Mouse (Mus musculus) forebrain, embryonic 13.5 days (tissue): ENCODE measurements at regions not wholly inside any gene's neighbourhood (a gene's known extent, or its start where the extent isn't known, plus 50 kb on each side); places are given as distances from the start of the nearest gene placed in this dataset.
A peak's percentile ranks its signal among the peaks of the same experiment; 100 is the strongest.

Experiments
- ATAC-seq: fragments of 200-750 bp; cut with Nextera tagmentation; 2 replicates; pipeline ENCODE4 v1.8.0; 2017
- H3K27ac ChIP-seq: fragments of 300-500 bp; sonication (generic); 2 replicates; pipeline ENCODE4 v1.5.1; 2015; ENCODE audit warnings: inconsistent platforms, mild to moderate bottlenecking, moderate library complexity
- H3K27me3 ChIP-seq: fragments of 300-500 bp; sonication (generic); 2 replicates; pipeline ENCODE4 v1.6.1; 2015; ENCODE audit warnings: mild to moderate bottlenecking, inconsistent platforms
- H3K36me3 ChIP-seq: fragments of 300-500 bp; sonication (generic); 2 replicates; pipeline ENCODE4 v1.6.1; 2015; ENCODE audit warnings: mild to moderate bottlenecking, inconsistent platforms; ENCODE audit not compliant: poor library complexity, severe bottlenecking
- H3K4me1 ChIP-seq: fragments of 300-500 bp; sonication (generic); 2 replicates; pipeline ENCODE4 v1.6.1; 2015; ENCODE audit warnings: inconsistent platforms
- H3K4me2 ChIP-seq: fragments of 300-500 bp; sonication (generic); 2 replicates; pipeline ENCODE4 v1.6.1; 2015; ENCODE audit warnings: inconsistent platforms, mild to moderate bottlenecking, moderate library complexity
- H3K4me3 ChIP-seq: fragments of 300-500 bp; sonication (generic); 2 replicates; pipeline ENCODE4 v1.5.1; 2015; ENCODE audit warnings: mild to moderate bottlenecking, inconsistent platforms
- H3K9ac ChIP-seq: fragments of 300-500 bp; sonication (generic); 2 replicates; pipeline ENCODE4 v1.6.1; 2015; ENCODE audit warnings: mild to moderate bottlenecking, inconsistent platforms
- H3K9me3 ChIP-seq: fragments of 300-500 bp; sonication (generic); replicated peaks from 2 replicates; pipeline ENCODE4 v1.6.1; 2016; ENCODE audit warnings: inconsistent platforms
- whole genome bisulfite sequencing: fragments of 180-500 bp; shearing (Covaris S2); methylation state at CpG from one replicate; pipeline ENCODE4 v1.1.7; 2015; 5-methylcytosine and 5-hydroxymethylcytosine counted together

DNA sequence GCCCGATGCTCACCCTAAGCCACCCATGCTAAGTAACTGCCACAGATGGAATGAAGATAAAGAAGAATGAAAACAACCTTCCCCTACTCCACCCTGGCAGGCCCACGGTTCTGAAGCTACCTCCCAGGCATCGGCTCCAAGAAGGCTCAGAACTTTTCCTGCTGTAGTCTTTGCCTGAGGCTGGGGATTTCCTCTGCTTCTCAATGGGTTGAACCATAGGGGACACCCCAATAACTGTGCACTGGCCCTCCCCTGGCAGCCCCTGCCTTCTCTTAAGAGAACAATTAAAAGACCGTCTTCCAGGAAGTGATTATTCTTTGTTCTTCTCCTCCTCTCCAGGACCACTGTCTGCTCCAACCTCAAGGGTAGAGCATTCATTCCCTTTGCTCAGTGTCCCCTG, 191.9 kb downstream of the Maf start:
- Histone ChIP-seq H3K27me3 (no peaks in the 10 kb centered on the region), H3K4me3 (no peak overlapping the region), H3K27ac (no peak overlapping the region), H3K4me1 (no peaks in the 10 kb centered on the region), H3K9ac (no peak overlapping the region), H3K36me3 (no peaks in the 10 kb centered on the region), H3K9me3 (no peaks in the 10 kb centered on the region), H3K4me2 (no peak overlapping the region)
- no peak for ATAC-seq
- 79% methylated on average over 4 of the region's 4 CpGs for WGBS

DNA sequence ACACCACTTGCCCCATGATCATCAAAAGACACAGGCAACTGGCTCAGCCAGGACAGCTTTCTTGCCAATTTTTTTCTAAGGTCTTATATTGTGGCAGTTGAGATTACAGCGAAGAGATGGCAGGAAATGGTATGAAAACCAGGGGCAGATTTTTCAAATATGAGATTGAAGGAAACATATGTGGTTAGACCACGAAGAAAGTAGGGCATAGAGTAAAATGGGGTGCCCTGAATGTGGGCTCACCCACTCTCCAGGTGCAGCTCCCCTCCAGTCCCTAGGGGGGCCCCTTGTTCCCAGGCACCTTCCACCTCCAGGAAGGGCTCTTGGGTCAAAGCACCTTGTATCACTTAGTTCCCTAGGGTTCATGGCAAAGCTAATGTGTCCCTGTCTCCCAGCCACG, 193.1 kb downstream of the Maf start:
- no peak overlapping the region for H3K4me3 ChIP-seq
- WGBS = 79% methylated on average over 3 of the region's 3 CpGs
- no peak for ATAC-seq
- no peaks in the 10 kb centered on the region for H3K27me3 ChIP-seq
- H3K27ac ChIP-seq = no peak overlapping the region
- no peak overlapping the region for H3K9ac ChIP-seq
- H3K4me2 ChIP-seq = no peak overlapping the region
- no peaks in the 10 kb centered on the region for H3K4me1 ChIP-seq
- H3K9me3 ChIP-seq = no peaks in the 10 kb centered on the region
- no peaks in the 10 kb centered on the region for H3K36me3 ChIP-seq

DNA sequence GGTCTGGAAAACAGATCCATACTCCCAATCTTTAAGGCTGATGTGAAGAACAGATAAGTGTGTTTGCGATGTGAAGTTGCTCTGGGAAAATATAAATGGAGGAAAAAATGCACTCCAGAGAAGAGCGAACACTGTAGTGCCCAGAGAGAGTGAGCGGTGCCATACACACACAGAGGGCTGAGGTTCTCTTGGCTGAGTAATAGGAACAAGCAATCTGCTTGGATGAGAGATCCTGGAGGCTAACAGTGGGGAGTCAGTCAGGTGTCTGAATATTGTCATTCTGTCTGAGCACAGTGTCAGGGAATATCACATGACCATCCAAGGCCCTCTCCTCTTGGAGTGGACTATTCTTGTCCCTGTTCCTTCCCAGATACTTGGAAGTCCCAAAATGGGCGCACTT, 200.4 kb downstream of the Maf start:
- no peak for ATAC-seq
- H3K4me1 ChIP-seq = no peaks in the 10 kb centered on the region
- WGBS = 97% methylated on average over 4 of the region's 4 CpGs

DNA sequence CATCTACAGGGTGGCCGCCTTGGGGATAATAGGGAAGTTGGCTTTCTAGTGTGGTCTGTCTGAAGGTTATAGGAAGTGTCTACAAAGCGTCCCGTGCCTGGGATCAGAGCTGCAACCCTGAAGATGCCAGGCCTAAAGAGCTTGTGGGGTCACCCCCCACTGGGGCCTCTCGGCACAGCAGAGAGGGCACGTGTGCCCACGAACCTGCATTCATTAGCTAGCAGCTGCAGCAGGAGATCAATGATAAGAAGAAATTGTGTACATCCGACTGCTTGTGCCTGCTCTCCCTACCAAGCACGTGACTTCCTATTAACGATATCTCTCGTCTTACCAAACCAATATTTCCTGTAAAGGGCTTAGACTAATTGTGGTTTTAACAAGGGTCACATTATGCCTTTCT, 200.9 kb downstream of the Maf start:
- 69% methylated on average over 10 of the region's 10 CpGs for WGBS
- Histone ChIP-seq H3K9ac (no peak overlapping the region), H3K27ac (no peak overlapping the region), H3K4me1 (no peaks in the 10 kb centered on the region), H3K9me3 (no peaks in the 10 kb centered on the region), H3K27me3 (no peaks in the 10 kb centered on the region), H3K4me2 (no peak overlapping the region), H3K4me3 (no peak overlapping the region), H3K36me3 (no peaks in the 10 kb centered on the region)
- no peak for ATAC-seq

More for the DNA sequence above, 200.4 kb downstream of the Maf start:
- Histone ChIP-seq H3K36me3 (no peaks in the 10 kb centered on the region), H3K9me3 (no peaks in the 10 kb centered on the region), H3K4me2 (no peak overlapping the region), H3K4me3 (no peak overlapping the region), H3K9ac (no peak overlapping the region), H3K27me3 (no peaks in the 10 kb centered on the region), H3K27ac (no peak overlapping the region)

DNA sequence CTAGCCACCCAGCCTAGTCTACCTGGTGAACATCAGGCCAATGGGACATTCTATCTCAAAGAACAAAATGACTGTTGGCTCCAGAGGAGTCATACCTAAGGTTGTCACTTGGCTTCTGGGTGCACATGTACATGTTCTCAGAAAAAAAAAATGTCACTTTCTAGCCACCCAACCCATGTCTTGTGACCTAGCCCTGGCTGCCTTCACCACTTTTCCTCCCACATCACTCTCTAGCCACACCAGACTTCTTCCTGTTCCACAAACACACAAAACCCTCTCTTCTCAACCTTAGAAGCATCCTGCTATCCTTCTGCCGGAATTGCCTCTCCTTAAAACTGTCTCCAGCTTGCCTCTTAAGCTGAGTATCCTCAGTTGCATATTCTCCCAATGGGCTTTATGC, 211.6 kb downstream of the Maf start:
- Histone ChIP-seq H3K4me3 (no peak overlapping the region), H3K4me1 (no peaks in the 10 kb centered on the region)

DNA sequence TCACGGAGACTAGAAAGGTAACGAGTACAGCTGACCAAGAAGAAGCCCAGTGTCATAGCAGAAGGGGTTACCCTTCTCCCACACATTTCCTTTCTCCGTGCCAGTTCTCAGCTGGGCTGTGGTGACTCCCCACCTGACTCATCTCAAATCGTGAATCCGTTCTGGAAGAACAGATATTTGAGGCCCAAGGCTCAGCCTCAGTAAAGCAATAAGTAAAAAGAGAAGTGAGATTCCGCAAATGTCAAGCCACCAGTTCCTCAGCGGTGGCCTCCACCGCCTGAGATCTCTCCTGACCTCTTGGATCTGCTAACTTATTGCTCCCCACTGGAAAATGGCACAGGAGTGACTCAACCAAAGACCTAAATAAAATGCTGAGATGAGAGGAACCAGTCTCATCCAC, 213.2 kb downstream of the Maf start:
- no peaks in the 10 kb centered on the region for H3K9me3 ChIP-seq
- H3K36me3 ChIP-seq = no peaks in the 10 kb centered on the region
- H3K4me3 ChIP-seq = no peak overlapping the region
- no peaks in the 10 kb centered on the region for H3K4me1 ChIP-seq
- WGBS = 92% methylated on average over 8 of the region's 8 CpGs
- no peaks in the 10 kb centered on the region for H3K27me3 ChIP-seq
- ATAC-seq = no peak
- H3K9ac ChIP-seq = no peak overlapping the region
- H3K27ac ChIP-seq = no peak overlapping the region
- H3K4me2 ChIP-seq = no peak overlapping the region

More for the DNA sequence above, 211.6 kb downstream of the Maf start:
- no peak for ATAC-seq
- Histone ChIP-seq H3K27me3 (no peaks in the 10 kb centered on the region), H3K4me2 (no peak overlapping the region), H3K9me3 (no peaks in the 10 kb centered on the region), H3K9ac (no peak overlapping the region), H3K36me3 (no peaks in the 10 kb centered on the region), H3K27ac (no peak overlapping the region)
- WGBS = 100% methylated on average over 1 of the region's 1 CpGs

DNA sequence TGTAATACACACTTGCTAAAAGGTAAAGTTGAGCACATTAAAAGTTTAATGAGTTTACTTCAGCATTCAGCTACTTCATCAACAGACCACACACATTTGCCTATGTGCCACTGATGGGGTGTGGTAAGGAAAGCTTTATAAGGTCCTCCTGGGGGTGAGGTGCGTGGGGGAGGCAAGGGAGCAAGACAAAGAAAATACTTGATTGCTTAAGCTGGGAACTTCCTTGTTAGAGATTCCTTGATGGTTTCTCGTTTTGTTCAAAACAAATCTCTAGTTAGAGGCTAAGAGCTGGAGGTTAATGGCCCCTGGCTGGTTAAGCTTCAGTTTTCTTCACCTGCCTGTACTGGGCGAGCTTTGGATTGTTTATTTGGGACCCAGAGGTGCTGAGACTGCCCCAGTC, 220.7 kb downstream of the Maf start:
- WGBS = 13% methylated on average over 3 of the region's 3 CpGs
- no peak for ATAC-seq

DNA sequence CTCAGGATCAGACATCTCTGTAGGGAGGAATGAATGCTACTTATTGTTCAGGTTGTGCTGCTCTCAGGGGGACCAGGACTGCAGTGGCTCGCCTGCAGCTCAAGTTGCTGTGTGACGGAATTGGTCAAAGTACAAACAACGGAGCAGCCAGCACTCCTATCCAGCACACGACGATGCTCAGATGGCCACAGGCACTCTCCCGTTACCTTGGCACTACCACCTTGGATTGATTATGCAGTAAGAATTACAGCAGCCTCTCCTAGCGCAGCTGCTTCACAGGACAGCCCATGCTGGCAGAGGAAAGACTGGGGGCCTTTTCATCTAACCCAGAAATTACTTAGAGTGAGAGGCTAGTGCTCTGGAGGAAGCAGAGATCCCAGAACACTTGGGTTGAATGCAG, 226.5 kb downstream of the Maf start:
- WGBS = 49% methylated on average over 7 of the region's 7 CpGs
- H3K4me2 ChIP-seq = no peak overlapping the region
- ATAC-seq = no peak
- H3K27ac ChIP-seq = no peak overlapping the region
- H3K36me3 ChIP-seq = no peaks in the 10 kb centered on the region
- H3K4me1 ChIP-seq = peaks cover 3% of the 10 kb centered on the region; the same call in 1 of the 2 replicates
- H3K27me3 ChIP-seq = no peaks in the 10 kb centered on the region
- H3K9ac ChIP-seq = no peak overlapping the region
- no peaks in the 10 kb centered on the region for H3K9me3 ChIP-seq
- no peak overlapping the region for H3K4me3 ChIP-seq

More for the DNA sequence above, 220.7 kb downstream of the Maf start:
- Histone ChIP-seq H3K4me3 (no peak overlapping the region), H3K4me1 (peaks cover 3% of the 10 kb centered on the region; the same call in 1 of the 2 replicates), H3K27me3 (no peaks in the 10 kb centered on the region), H3K4me2 (no peak overlapping the region), H3K9me3 (no peaks in the 10 kb centered on the region), H3K36me3 (no peaks in the 10 kb centered on the region), H3K9ac (no peak overlapping the region), H3K27ac (no peak overlapping the region)

DNA sequence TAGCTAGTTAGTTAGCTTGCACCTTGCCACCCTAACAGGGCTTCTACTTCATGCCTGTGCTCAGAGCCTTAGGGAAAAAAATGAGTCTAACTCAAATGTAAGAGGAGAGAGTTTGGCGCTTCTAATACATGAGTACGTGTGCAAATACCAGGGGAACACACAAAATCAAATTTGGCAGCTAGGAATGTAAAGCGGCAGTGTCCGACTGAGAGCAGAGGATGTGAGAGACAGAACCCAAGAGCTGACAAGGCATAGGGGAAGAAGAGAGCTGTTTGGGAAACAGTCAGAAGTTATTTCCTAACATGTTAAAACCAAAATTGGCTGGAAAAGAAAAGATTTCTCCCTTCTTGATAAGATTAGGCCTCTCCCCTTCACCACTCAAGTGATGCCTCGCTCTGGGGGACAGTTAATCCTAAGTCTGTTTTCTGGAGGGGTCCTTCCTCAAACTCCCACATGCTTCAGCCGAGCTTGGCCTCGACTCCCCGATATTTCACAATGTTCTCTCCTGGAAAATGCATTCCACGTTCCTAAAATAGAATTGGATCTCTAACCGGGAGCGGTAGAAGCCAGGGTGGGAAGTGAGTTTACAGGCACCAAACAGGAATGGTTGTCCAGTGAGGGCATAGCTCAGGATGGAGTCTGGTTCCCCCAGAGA, 229.1 kb downstream of the Maf start:
- H3K36me3 ChIP-seq = no peaks in the 10 kb centered on the region
- no peak overlapping the region for H3K27ac ChIP-seq
- H3K9ac ChIP-seq = no peak overlapping the region
- peaks cover 3% of the 10 kb centered on the region; the same call in 1 of the 2 replicates for H3K4me1 ChIP-seq
- H3K4me3 ChIP-seq = no peak overlapping the region
- ATAC-seq = no peak
- no peak overlapping the region for H3K4me2 ChIP-seq
- H3K27me3 ChIP-seq = no peaks in the 10 kb centered on the region
- WGBS = 89% methylated on average over 11 of the region's 11 CpGs
- H3K9me3 ChIP-seq = no peaks in the 10 kb centered on the region

DNA sequence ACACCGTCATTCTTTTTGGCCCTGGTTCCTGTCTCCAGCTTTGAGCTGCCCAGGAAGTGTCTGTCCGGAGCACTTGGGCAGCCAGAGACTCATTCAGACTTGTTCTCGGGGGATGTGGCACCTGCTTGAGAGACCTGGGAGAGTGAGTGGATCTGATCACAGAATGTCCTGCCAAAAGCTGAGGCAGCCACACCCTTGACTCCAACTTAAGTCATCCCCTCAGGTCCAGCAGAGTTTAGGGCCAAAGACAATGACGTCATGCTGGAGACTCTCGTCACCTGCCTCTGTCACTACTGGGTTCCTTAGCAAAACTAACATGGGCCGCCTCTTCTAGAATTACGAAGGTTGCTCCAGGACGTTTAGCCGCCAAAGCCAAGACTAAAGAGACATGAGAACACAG, 231.5 kb downstream of the Maf start:
- H3K4me1 ChIP-seq = no peaks in the 10 kb centered on the region
- 0 out of 2 replicates have a peak, but pooled peaks cover 4% of the 10 kb centered on the region for H3K27me3 ChIP-seq
- no peak overlapping the region for H3K9ac ChIP-seq
- WGBS = 91% methylated on average over 9 of the region's 9 CpGs
- no peak overlapping the region for H3K4me2 ChIP-seq
- H3K4me3 ChIP-seq = no peak overlapping the region
- no peak for ATAC-seq
- no peak overlapping the region for H3K27ac ChIP-seq
- no peaks in the 10 kb centered on the region for H3K36me3 ChIP-seq
- no peaks in the 10 kb centered on the region for H3K9me3 ChIP-seq

DNA sequence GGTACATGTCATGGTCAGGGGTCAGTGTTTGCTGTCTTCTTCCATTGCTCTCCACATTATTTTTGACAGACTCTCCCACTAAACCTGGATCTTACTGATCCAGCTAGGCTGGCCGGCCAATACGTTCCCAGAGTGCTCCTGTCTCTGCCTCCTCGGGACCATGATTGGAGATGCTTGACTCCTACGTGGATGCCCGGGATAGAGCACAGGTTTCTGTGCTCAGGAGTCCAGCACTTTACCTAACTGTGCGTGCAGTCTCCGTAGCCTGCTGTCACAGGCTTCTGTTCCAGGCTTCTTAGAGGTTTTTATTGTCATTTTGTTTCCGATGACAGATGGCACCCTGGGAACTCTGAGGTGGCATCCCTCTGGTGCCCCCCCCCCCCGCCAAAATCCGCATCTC, 232.4 kb downstream of the Maf start:
- Histone ChIP-seq H3K36me3 (no peaks in the 10 kb centered on the region), H3K4me1 (no peaks in the 10 kb centered on the region), H3K27me3 (0 out of 2 replicates have a peak, but pooled peaks cover 4% of the 10 kb centered on the region), H3K4me3 (no peak overlapping the region), H3K9ac (no peak overlapping the region), H3K27ac (no peak overlapping the region), H3K4me2 (no peak overlapping the region), H3K9me3 (no peaks in the 10 kb centered on the region)
- 83% methylated on average over 10 of the region's 10 CpGs for WGBS
- ATAC-seq = no peak

DNA sequence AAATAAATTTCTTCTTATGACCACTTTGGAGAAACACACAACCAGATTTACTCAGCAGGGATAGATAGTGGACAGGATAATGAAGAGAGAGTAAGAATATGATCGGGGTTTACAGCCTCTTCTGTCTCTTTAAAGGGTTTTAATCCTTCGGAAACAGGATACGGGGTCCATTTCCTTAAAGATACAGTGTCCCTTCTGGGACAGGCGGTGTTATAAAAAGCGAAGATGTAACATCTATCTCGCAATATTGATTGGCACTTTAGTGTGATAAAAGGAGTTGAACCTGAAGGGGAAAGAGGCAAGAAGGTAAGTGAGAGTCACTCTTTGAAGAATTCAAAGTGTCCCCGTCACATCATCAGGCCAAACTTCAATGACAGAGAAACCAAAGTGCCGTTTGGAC, 233.6 kb downstream of the Maf start:
- H3K9ac ChIP-seq = no peak overlapping the region
- H3K36me3 ChIP-seq = no peaks in the 10 kb centered on the region
- no peak overlapping the region for H3K4me2 ChIP-seq
- H3K9me3 ChIP-seq = no peaks in the 10 kb centered on the region
- 0 out of 2 replicates have a peak, but pooled peaks cover 4% of the 10 kb centered on the region for H3K27me3 ChIP-seq
- H3K4me3 ChIP-seq = no peak overlapping the region
- WGBS = 68% methylated on average over 8 of the region's 8 CpGs
- no peaks in the 10 kb centered on the region for H3K4me1 ChIP-seq
- no peak overlapping the region for H3K27ac ChIP-seq
- no peak for ATAC-seq

DNA sequence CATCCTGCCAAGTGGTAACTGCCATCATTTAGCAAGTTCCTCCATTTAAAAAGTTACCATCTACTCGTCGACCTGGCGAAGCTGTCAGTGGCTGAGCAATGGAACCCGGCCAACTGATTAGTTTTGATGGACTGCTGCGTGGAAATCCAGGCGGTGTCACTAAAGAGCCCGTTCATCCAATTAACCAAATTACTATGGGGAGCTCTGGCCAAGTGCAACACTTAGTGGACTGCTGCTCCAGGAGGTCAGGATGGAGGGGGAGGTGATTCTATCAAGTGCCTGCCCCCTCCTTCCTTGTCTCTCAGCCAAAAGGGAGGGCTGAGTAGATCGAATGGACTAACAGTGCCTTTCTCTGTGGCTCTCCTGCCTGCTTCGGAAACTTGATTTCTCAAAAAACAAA, 241.0 kb downstream of the Maf start:
- Histone ChIP-seq H3K9ac (no peak overlapping the region), H3K27me3 (peaks cover 6% of the 10 kb centered on the region; the same call in 1 of the 2 replicates), H3K9me3 (no peaks in the 10 kb centered on the region), H3K4me3 (no peak overlapping the region), H3K27ac (no peak overlapping the region; the same call in 1 of the 2 replicates), H3K4me1 (peaks cover 20% of the 10 kb centered on the region), H3K36me3 (no peaks in the 10 kb centered on the region), H3K4me2 (peak overlapping the region; percentile 28; the same call in 1 of the 2 replicates)
- peak; percentile 89 for ATAC-seq
- 8% methylated on average over 9 of the region's 9 CpGs for WGBS
